Mouse (Mus musculus): ENCODE data around the gene Amigo1. TPM values are rescaled to one million over a fixed set of nuclear protein-coding genes. Genes with fewer than 3 reads are reported as not detected.

Gene Amigo1
- total and polyA plus RNA-seq, 3 experiments, result 4.6 to 9.5 TPM; not detected in 1

Other genes starting within 250 kb of the Amigo1 start
- gene Gstm6, start 242.6 kb upstream of the Amigo1 start, total RNA-seq (2012; rRNA removed), result not detected in 2 replicates
- gene Gstm6, start 242.6 kb upstream of the Amigo1 start, polyA plus RNA-seq (2012; ENCODE audit: insufficient read depth in 1 of 2, insufficient read length in 2 of 2, low read depth in 1 of 2, low replicate concordance in 2 of 2, missing spikeins in 1 of 2), result under 1 TPM in 1 of 2 experiments, not detected in 1; 0.13 TPM
- gene Gstm3, start 217.1 kb upstream of the Amigo1 start, total RNA-seq (2012; rRNA removed), result not detected in 2 replicates
- under 1 TPM in 1 of 2 experiments, not detected in 1; 0.06 TPM for gene Gstm3, start 217.1 kb upstream of the Amigo1 start, polyA plus RNA-seq (2012; ENCODE audit: insufficient read depth in 1 of 2, insufficient read length in 2 of 2, low read depth in 1 of 2, low replicate concordance in 2 of 2, missing spikeins in 1 of 2)
- not detected in 2 replicates for gene Gstm2, start 199.9 kb upstream of the Amigo1 start, total RNA-seq (2012; rRNA removed)
- not detected for gene Gstm2, start 199.9 kb upstream of the Amigo1 start, polyA plus RNA-seq (2012; ENCODE audit: insufficient read depth in 1 of 2, insufficient read length in 2 of 2, low read depth in 1 of 2, low replicate concordance in 2 of 2, missing spikeins in 1 of 2)
- gene Gstm1, start 168.4 kb upstream of the Amigo1 start, total RNA-seq (2012; rRNA removed), result 0.20 and 0.31 TPM in 2 replicates
- 1 to 10 TPM in 1 of 2 experiments, not detected in 1; 6.7 TPM for gene Gstm1, start 168.4 kb upstream of the Amigo1 start, polyA plus RNA-seq (2012; ENCODE audit: insufficient read depth in 1 of 2, insufficient read length in 2 of 2, low read depth in 1 of 2, low replicate concordance in 2 of 2, missing spikeins in 1 of 2)
- 1.3 and 1.4 TPM in 2 replicates for gene Gstm4, start 141.4 kb upstream of the Amigo1 start, total RNA-seq (2012; rRNA removed)
- gene Gstm4, start 141.4 kb upstream of the Amigo1 start, polyA plus RNA-seq (2012; ENCODE audit: insufficient read depth in 1 of 2, insufficient read length in 2 of 2, low read depth in 1 of 2, low replicate concordance in 2 of 2, missing spikeins in 1 of 2), result 1 to 10 TPM in 1 of 2 experiments, not detected in 1; 7.4 TPM
- gene Ampd2, start 99.7 kb upstream of the Amigo1 start, total RNA-seq (2012; rRNA removed), result 54.9 and 69.1 TPM in 2 replicates
- gene Ampd2, start 99.7 kb upstream of the Amigo1 start, polyA plus RNA-seq (2012; ENCODE audit: insufficient read depth in 1 of 2, insufficient read length in 2 of 2, low read depth in 1 of 2, low replicate concordance in 2 of 2, missing spikeins in 1 of 2), result 100 to 1,000 TPM in 1 of 2 experiments, not detected in 1; 201 TPM
- 4.7 and 6.4 TPM in 2 replicates for gene Gnat2, start 93.5 kb upstream of the Amigo1 start, total RNA-seq (2012; rRNA removed)
- 10 to 100 TPM in 1 of 2 experiments, not detected in 1; 12.4 TPM for gene Gnat2, start 93.5 kb upstream of the Amigo1 start, polyA plus RNA-seq (2012; ENCODE audit: insufficient read depth in 1 of 2, insufficient read length in 2 of 2, low read depth in 1 of 2, low replicate concordance in 2 of 2, missing spikeins in 1 of 2)
- gene Gnai3, start 40.2 kb upstream of the Amigo1 start, total RNA-seq (2012; rRNA removed), result 92.1 and 111 TPM in 2 replicates
- gene Gnai3, start 40.2 kb upstream of the Amigo1 start, polyA plus RNA-seq (2012; ENCODE audit: insufficient read depth in 1 of 2, insufficient read length in 2 of 2, low read depth in 1 of 2, low replicate concordance in 2 of 2, missing spikeins in 1 of 2), result 10 to 100 TPM; 74.2 to 96.4 TPM
- gene Gpr61, start 31.5 kb upstream of the Amigo1 start, total RNA-seq (2012; rRNA removed), result 0.04 and 0.07 TPM in 2 replicates
- gene Gpr61, start 31.5 kb upstream of the Amigo1 start, polyA plus RNA-seq (2012; ENCODE audit: insufficient read depth in 1 of 2, insufficient read length in 2 of 2, low read depth in 1 of 2, low replicate concordance in 2 of 2, missing spikeins in 1 of 2), result under 1 TPM in 1 of 2 experiments, not detected in 1; 0.07 TPM
- gene Cyb561d1, start 14.9 kb downstream of the Amigo1 start, total RNA-seq (2012; rRNA removed), result 2.9 and 3.6 TPM in 2 replicates
- gene Cyb561d1, start 14.9 kb downstream of the Amigo1 start, polyA plus RNA-seq (2012; ENCODE audit: insufficient read depth in 1 of 2, insufficient read length in 2 of 2, low read depth in 1 of 2, low replicate concordance in 2 of 2, missing spikeins in 1 of 2), result 1 to 10 TPM in 1 of 2 experiments, not detected in 1; 5.9 TPM
- 4.4 and 5.6 TPM in 2 replicates for gene Atxn7l2, start 24.6 kb downstream of the Amigo1 start, total RNA-seq (2012; rRNA removed)
- 10 to 100 TPM in 1 of 2 experiments, not detected in 1; 14.6 TPM for gene Atxn7l2, start 24.6 kb downstream of the Amigo1 start, polyA plus RNA-seq (2012; ENCODE audit: insufficient read depth in 1 of 2, insufficient read length in 2 of 2, low read depth in 1 of 2, low replicate concordance in 2 of 2, missing spikeins in 1 of 2)
- gene Sypl2, start 40.3 kb downstream of the Amigo1 start, total RNA-seq (2012; rRNA removed), result not detected in 2 replicates
- not detected for gene Sypl2, start 40.3 kb downstream of the Amigo1 start, polyA plus RNA-seq (2012; ENCODE audit: insufficient read depth in 1 of 2, insufficient read length in 2 of 2, low read depth in 1 of 2, low replicate concordance in 2 of 2, missing spikeins in 1 of 2)
- 353 and 414 TPM in 2 replicates for gene Psma5, start 70.6 kb downstream of the Amigo1 start, total RNA-seq (2012; rRNA removed)
- 100 to 1,000 TPM in 1 of 2 experiments, not detected in 1; 429 TPM for gene Psma5, start 70.6 kb downstream of the Amigo1 start, polyA plus RNA-seq (2012; ENCODE audit: insufficient read depth in 1 of 2, insufficient read length in 2 of 2, low read depth in 1 of 2, low replicate concordance in 2 of 2, missing spikeins in 1 of 2)
- gene Sort1, start 97.7 kb downstream of the Amigo1 start, total RNA-seq (2012; rRNA removed), result 10.2 and 12.3 TPM in 2 replicates
- 10 to 100 TPM; 22.7 to 28.3 TPM for gene Sort1, start 97.7 kb downstream of the Amigo1 start, polyA plus RNA-seq (2012; ENCODE audit: insufficient read depth in 1 of 2, insufficient read length in 2 of 2, low read depth in 1 of 2, low replicate concordance in 2 of 2, missing spikeins in 1 of 2)
- not detected in 2 replicates for gene Mybphl, start 178.6 kb downstream of the Amigo1 start, total RNA-seq (2012; rRNA removed)
- not detected for gene Mybphl, start 178.6 kb downstream of the Amigo1 start, polyA plus RNA-seq (2012; ENCODE audit: insufficient read depth in 1 of 2, insufficient read length in 2 of 2, low read depth in 1 of 2, low replicate concordance in 2 of 2, missing spikeins in 1 of 2)
- gene Psrc1, start 197.5 kb downstream of the Amigo1 start, total RNA-seq (2012; rRNA removed), result 12.5 and 14.6 TPM in 2 replicates
- gene Psrc1, start 197.5 kb downstream of the Amigo1 start, polyA plus RNA-seq (2012; ENCODE audit: insufficient read depth in 1 of 2, insufficient read length in 2 of 2, low read depth in 1 of 2, low replicate concordance in 2 of 2, missing spikeins in 1 of 2), result 10 to 100 TPM in 1 of 2 experiments, not detected in 1; 37.3 TPM
- not detected in 2 replicates for gene Celsr2, start 229.2 kb downstream of the Amigo1 start, total RNA-seq (2012; rRNA removed)
- under 1 TPM in 1 of 2 experiments, not detected in 1; 0.04 TPM for gene Celsr2, start 229.2 kb downstream of the Amigo1 start, polyA plus RNA-seq (2012; ENCODE audit: insufficient read depth in 1 of 2, insufficient read length in 2 of 2, low read depth in 1 of 2, low replicate concordance in 2 of 2, missing spikeins in 1 of 2)

Data from MEL (cell line).